Mouse (Mus musculus): ENCODE measurements around the gene Olfr1089. TPM values are rescaled to one million over a fixed set of nuclear protein-coding genes. Genes with fewer than 3 reads are reported as not detected.
A peak's percentile ranks its signal among the peaks of the same experiment; 100 is the strongest.

Olfr1089 gene
- total RNA-seq (2012; rRNA removed), result not detected in 2 replicates

DNA sequence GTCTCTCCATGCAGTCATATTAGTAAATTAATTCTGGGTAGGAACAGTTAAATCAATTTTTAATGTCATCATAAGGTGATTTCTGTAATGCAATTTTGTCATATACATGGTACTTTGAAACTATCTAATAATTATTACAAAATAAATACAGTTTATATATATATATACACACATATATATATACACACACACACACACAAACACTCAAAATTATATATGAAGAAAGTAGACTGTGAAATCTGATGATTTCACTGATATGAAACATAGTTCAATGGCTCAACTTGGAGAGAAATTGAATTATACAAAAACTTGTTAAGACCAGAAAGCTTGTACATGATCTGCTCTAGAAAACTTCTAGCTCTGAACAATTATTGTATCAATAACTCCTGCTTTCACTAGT is at the start of gene Olfr1089:
TSS of gene Olfr1089 (minus strand) at position 101 of the 400 bp plus-strand sequence.
- Histone ChIP-seq H3K9ac (ENCODE audit: insufficient read depth, low read depth, low read length, poor library complexity, severe bottlenecking) (no peak within 1 kb of the TSS), H3K4me3 (ENCODE audit: insufficient read depth in 1 of 2, low read depth in 1 of 2, low read length in 2 of 2, poor library complexity in 1 of 2, severe bottlenecking in 1 of 2) (no peak within 1 kb of the TSS), H3K4me1 (ENCODE audit: control insufficient read depth in 2 of 2, insufficient read depth in 2 of 2, low read length in 2 of 2, poor library complexity in 1 of 2) (no peaks in the 10 kb centered on the region), H3K9me3 (ENCODE audit: control insufficient read depth, insufficient read depth, low read depth, low read length) (no peaks in the 10 kb centered on the region), H3K27ac (ENCODE audit: insufficient read depth, low read depth, low read length, poor library complexity, severe bottlenecking) (no peak within 1 kb of the TSS), H3K36me3 (ENCODE audit: control insufficient read depth, insufficient read depth, low read length, poor library complexity, severe bottlenecking) (no peaks in the 10 kb centered on the region)
- TF ChIP-seq HCFC1 (IDR thresholded peaks at IDR 0.05; ENCODE audit: borderline replicate concordance, insufficient read depth, low read length) (no peak), ZC3H11A (IDR thresholded peaks at IDR 0.05; ENCODE audit: borderline replicate concordance, low read depth, low read length) (no peak), ZNF384 (IDR thresholded peaks at IDR 0.05; ENCODE audit: low read depth, low read length) (no peak), CHD2 (IDR thresholded peaks at IDR 0.05; ENCODE audit: low read depth, low read length) (no peak), MAFK (IDR thresholded peaks at IDR 0.05; ENCODE audit: insufficient read depth, low read depth, low read length) (no peak)
- in situ Hi-C loops (cut with MboI; ENCODE audit: low sequenced_read_pairs in 2 of 2, unreplicated experiment in 2 of 2), result no loop called here
- no peak for DNase-seq (ENCODE audit: low read depth, low spot score)

- H3K9ac ChIP-seq (ENCODE audit: insufficient read depth, low read depth, low read length, poor library complexity, severe bottlenecking), result no peak within 1 kb of the TSS
- no peaks in the 10 kb centered on the region for H3K4me1 ChIP-seq (ENCODE audit: control insufficient read depth in 2 of 2, insufficient read depth in 2 of 2, low read length in 2 of 2, poor library complexity in 1 of 2)
- TF ChIP-seq HCFC1 (IDR thresholded peaks at IDR 0.05; ENCODE audit: borderline replicate concordance, insufficient read depth, low read length) (no peak), MAFK (IDR thresholded peaks at IDR 0.05; ENCODE audit: insufficient read depth, low read depth, low read length) (no peak), ZNF384 (IDR thresholded peaks at IDR 0.05; ENCODE audit: low read depth, low read length) (no peak), CHD2 (IDR thresholded peaks at IDR 0.05; ENCODE audit: low read depth, low read length) (no peak), ZC3H11A (IDR thresholded peaks at IDR 0.05; ENCODE audit: borderline replicate concordance, low read depth, low read length) (no peak)
- DNase-seq (ENCODE audit: low read depth, low spot score), result no peak
- no peak within 1 kb of the TSS for H3K4me3 ChIP-seq (ENCODE audit: insufficient read depth in 1 of 2, low read depth in 1 of 2, low read length in 2 of 2, poor library complexity in 1 of 2, severe bottlenecking in 1 of 2)
- no peaks in the 10 kb centered on the region for H3K9me3 ChIP-seq (ENCODE audit: control insufficient read depth, insufficient read depth, low read depth, low read length)
- in situ Hi-C loops (cut with MboI; ENCODE audit: low sequenced_read_pairs in 2 of 2, unreplicated experiment in 2 of 2), result no loop called here
- H3K27ac ChIP-seq (ENCODE audit: insufficient read depth, low read depth, low read length, poor library complexity, severe bottlenecking), result no peak within 1 kb of the TSS
- no peaks in the 10 kb centered on the region for H3K36me3 ChIP-seq (ENCODE audit: control insufficient read depth, insufficient read depth, low read length, poor library complexity, severe bottlenecking)
Observed at GRCm38 (mm10) chr2:86782179-86782578, 48.7 kb upstream of the Olfr1089 start, which contains the start of gene Olfr1093. Gene Olfr1093 (plus strand): TSS chr2:86782479.

- Histone ChIP-seq H3K4me3 (ENCODE audit: insufficient read depth in 1 of 2, low read depth in 1 of 2, low read length in 2 of 2, poor library complexity in 1 of 2, severe bottlenecking in 1 of 2) (peak overlapping the region; percentile 38 to 62), H3K9me3 (ENCODE audit: control insufficient read depth, insufficient read depth, low read depth, low read length) (no peaks in the 10 kb centered on the region), H3K27ac (ENCODE audit: insufficient read depth, low read depth, low read length, poor library complexity, severe bottlenecking) (no peak overlapping the region), H3K36me3 (ENCODE audit: control insufficient read depth, insufficient read depth, low read length, poor library complexity, severe bottlenecking) (no peaks in the 10 kb centered on the region), H3K4me1 (ENCODE audit: control insufficient read depth in 2 of 2, insufficient read depth in 2 of 2, low read length in 2 of 2, poor library complexity in 1 of 2) (no peaks in the 10 kb centered on the region), H3K9ac (ENCODE audit: insufficient read depth, low read depth, low read length, poor library complexity, severe bottlenecking) (no peak overlapping the region)
- DNase-seq (ENCODE audit: low read depth, low spot score), result peak; percentile 6
- in situ Hi-C loops (cut with MboI; ENCODE audit: low sequenced_read_pairs in 2 of 2, unreplicated experiment in 2 of 2), result no loop called here
- no peak for TF ChIP-seq HCFC1 (IDR thresholded peaks at IDR 0.05; ENCODE audit: borderline replicate concordance, insufficient read depth, low read length)
- TF ChIP-seq MAFK (IDR thresholded peaks at IDR 0.05; ENCODE audit: insufficient read depth, low read depth, low read length), result no peak
- TF ChIP-seq CHD2 (IDR thresholded peaks at IDR 0.05; ENCODE audit: low read depth, low read length), result no peak
- no peak for TF ChIP-seq ZNF384 (IDR thresholded peaks at IDR 0.05; ENCODE audit: low read depth, low read length)
- no peak for TF ChIP-seq ZC3H11A (IDR thresholded peaks at IDR 0.05; ENCODE audit: borderline replicate concordance, low read depth, low read length)
Observed at GRCm38 (mm10) chr2:86761050-86761449, 27.5 kb upstream of the Olfr1089 start.

DNA sequence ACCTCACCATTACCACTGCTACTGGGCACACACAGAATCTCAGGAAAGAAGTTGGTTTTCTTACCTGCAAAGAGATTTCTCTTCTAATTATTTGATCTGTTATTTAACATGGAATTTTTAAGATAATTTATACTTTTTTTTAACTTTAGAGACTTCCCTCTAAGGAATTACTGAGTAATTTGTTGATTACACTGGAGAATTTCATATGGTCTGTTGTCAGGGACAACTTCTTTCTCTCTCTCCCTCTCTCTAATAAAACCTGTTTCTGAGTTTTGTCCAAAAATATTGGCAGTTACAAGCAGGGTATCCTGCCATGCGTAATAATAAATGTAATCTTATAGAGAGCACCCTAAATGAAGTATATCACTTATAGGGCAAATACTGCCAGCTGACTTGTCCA is 25.4 kb upstream of the Olfr1089 start, which contains the start of gene Olfr1090:
TSS of gene Olfr1090 (minus strand) at position 101 of the 400 bp plus-strand sequence.
- no peaks in the 10 kb centered on the region for H3K4me1 ChIP-seq (ENCODE audit: control insufficient read depth in 2 of 2, insufficient read depth in 2 of 2, low read length in 2 of 2, poor library complexity in 1 of 2)
- H3K36me3 ChIP-seq (ENCODE audit: control insufficient read depth, insufficient read depth, low read length, poor library complexity, severe bottlenecking), result no peaks in the 10 kb centered on the region
- H3K9me3 ChIP-seq (ENCODE audit: control insufficient read depth, insufficient read depth, low read depth, low read length), result no peaks in the 10 kb centered on the region
- H3K27ac ChIP-seq (ENCODE audit: insufficient read depth, low read depth, low read length, poor library complexity, severe bottlenecking), result no peak within 1 kb of the TSS
- TF ChIP-seq MAFK (IDR thresholded peaks at IDR 0.05; ENCODE audit: insufficient read depth, low read depth, low read length), result no peak
- TF ChIP-seq HCFC1 (IDR thresholded peaks at IDR 0.05; ENCODE audit: borderline replicate concordance, insufficient read depth, low read length), result no peak
- no peak for TF ChIP-seq CHD2 (IDR thresholded peaks at IDR 0.05; ENCODE audit: low read depth, low read length)
- no peak for TF ChIP-seq ZC3H11A (IDR thresholded peaks at IDR 0.05; ENCODE audit: borderline replicate concordance, low read depth, low read length)
- TF ChIP-seq ZNF384 (IDR thresholded peaks at IDR 0.05; ENCODE audit: low read depth, low read length), result no peak
- in situ Hi-C loops (cut with MboI; ENCODE audit: low sequenced_read_pairs in 2 of 2, unreplicated experiment in 2 of 2), result no loop called here
- DNase-seq (ENCODE audit: low read depth, low spot score), result no peak
- no peak within 1 kb of the TSS for H3K9ac ChIP-seq (ENCODE audit: insufficient read depth, low read depth, low read length, poor library complexity, severe bottlenecking)
- H3K4me3 ChIP-seq (ENCODE audit: insufficient read depth in 1 of 2, low read depth in 1 of 2, low read length in 2 of 2, poor library complexity in 1 of 2, severe bottlenecking in 1 of 2), result no peak within 1 kb of the TSS
